Mouse (Mus musculus) common myeloid progenitor, adult 5-6 weeks (primary cell): ENCODE measurements around the gene Vmn1r202. TPM values are rescaled to one million over a fixed set of nuclear protein-coding genes. Genes with fewer than 3 reads are reported as not detected.
"Not testable (repeated sequence)": the region's sequence is repeated elsewhere in the genome, so short reads cannot be mapped to it uniquely, and the experiment has no call there.

Source experiments
- ATAC-seq: replicated peaks from 2 replicates; pipeline ENCODE4 v1.8.0; 2016; ENCODE audit warnings: low read depth, mild to moderate bottlenecking, moderate TSS enrichment, inconsistent platforms; ENCODE audit not compliant: poor library complexity, severe bottlenecking
- total RNA-seq: library from RNA; stranded (forward); fragments of 200-1000, 187-1606 nt; gene quantifications from 2 replicates; pipeline ENCODE4 v1.2.3, GENCODE M21; 2017

The Vmn1r202 gene
- total RNA-seq = not detected in 2 replicates

DNA sequence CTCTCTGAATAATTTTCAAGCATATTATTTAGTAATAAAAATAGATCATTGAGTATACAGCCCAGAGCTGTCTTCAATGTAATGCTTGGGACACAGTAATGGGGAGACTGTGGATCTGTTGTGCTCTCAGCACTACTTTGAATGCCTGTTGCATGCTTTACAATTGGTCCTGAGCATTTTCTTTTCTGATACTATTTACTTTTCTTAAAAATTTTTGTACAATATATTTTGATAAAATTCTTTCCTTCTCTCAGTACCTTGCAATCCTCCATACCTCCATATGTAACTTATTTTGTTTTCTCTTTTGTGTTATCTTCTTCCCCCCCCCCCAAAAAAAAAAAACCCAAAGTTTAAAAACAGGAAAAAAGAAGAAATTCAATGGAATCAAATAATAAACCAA lies at the start of gene Vmn1r202:
Gene Vmn1r202, minus strand, starts transcription at position 101 of the 400 bp plus-strand sequence.
- ATAC-seq = no peak

DNA sequence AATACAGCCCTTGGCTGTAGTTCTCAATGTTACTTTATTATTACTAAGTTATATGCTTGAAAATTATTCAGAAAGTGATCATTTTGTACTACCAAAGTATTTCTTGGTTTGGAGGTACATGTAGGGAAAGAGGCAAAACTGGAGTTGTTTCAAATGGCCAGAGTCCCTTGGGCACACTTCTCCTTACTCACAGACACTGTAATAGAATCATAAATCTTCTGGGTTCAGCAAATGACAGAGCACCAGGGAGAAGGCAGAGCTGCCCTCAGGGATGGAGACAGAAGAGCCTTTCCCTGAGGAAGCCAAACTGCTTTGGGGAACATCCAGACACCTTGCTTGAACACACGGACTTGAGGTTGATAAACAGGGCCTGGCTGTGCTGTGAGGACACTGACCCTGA lies 47.7 kb upstream of the Vmn1r202 start, which contains the start of gene Vmn1r204:
Gene Vmn1r204, plus strand, starts transcription at position 301 of the 400 bp plus-strand sequence.
- not testable (repeated sequence) for ATAC-seq

DNA sequence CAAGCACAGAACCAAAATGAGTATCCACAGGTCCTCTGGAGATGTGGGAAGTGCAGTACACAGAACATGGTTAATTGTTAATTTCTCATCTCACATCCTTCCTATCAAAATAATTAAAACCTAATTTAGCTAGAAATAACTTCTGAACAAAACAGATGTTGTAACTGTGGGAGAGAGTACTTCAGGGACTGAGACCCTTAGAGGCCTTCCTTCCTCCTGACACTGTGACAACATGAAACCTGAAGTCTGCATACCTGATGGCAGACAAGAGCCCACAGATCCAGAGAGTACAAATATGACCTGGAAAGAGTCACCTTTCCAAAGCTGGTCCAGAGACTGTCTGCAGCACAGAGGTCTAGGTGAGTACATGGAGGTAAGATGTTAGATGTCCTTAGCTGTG lies 12.6 kb upstream of the Vmn1r202 start, which contains the start of gene Vmn1r203:
Gene Vmn1r203, plus strand, starts transcription at position 301 of the 400 bp plus-strand sequence.
- ATAC-seq = no peak

DNA sequence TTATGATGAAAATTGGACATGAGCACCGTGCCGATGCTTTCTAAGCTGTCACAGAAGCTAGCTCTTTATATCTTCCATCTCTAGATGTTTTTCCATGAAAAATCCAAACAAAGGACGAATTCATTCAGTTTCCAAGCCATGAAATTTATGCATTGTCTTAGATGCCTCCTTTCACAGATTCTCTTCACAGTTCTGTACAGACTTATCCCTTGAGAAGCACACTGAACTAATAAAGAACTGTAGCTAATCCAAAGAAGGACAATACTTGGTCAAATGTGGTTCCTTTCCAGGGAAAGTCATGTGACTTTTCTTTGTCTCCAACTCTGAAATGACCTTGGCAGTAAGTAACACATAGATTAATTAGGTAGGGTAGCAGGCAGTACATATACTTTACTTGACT lies 2.8 kb downstream of the Vmn1r202 start:
- no peak for ATAC-seq

DNA sequence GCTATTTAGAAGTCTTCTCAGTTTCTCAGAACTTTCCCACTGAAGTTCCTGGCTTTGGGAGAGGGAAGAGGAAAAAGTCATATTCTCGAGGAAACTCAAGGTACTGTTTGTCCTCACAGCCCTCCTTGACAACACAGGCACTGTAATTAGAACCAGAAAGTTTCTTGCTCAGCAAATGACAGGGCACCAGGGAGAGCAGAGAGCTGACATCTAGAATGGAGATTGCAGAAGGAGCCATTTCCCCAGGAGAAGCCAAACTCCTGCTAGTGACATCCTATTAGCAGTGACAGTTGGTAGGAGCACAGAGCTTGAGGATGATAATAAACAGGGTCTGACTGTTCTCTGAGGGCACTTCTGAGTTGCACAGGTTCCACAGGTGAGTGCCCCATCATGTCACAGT lies 33.6 kb downstream of the Vmn1r202 start, which contains the start of gene Vmn1r201:
Gene Vmn1r201, plus strand, starts transcription at position 301 of the 400 bp plus-strand sequence.
- ATAC-seq = no peak

DNA sequence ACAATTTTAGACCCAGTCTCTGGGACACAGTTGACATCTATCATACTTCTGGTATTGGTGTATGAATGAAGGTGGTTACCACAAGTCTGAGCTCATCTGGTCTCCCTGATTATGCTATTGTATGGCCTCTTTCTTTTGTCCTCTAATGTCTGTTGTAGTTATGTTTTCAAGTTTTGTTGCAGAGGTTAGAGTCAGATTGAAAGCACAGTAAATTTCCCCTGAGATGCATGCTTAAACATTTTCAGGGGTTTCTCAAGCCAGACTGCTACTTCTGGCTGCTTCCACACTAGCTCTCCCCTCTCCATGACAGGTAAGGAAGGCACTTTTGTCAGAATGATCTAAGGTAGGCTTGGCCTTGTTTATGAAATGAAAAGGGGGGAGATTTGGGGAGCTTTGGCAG lies 50.0 kb downstream of the Vmn1r202 start:
- ATAC-seq = no peak

Other genes starting within 250 kb of the Vmn1r202 start
- not detected in 2 replicates for gene Vmn1r195, start 234.9 kb downstream of the Vmn1r202 start, total RNA-seq
- gene Vmn1r196, start 215.5 kb downstream of the Vmn1r202 start, total RNA-seq = not detected in 2 replicates
- gene Vmn1r197, start 180.8 kb downstream of the Vmn1r202 start, total RNA-seq = not detected in 2 replicates
- gene Vmn1r198, start 155.0 kb downstream of the Vmn1r202 start, total RNA-seq = not detected in 2 replicates
- gene Vmn1r199, start 125.6 kb downstream of the Vmn1r202 start, total RNA-seq = not detected in 2 replicates
- not detected in 2 replicates for gene Vmn1r200, start 115.0 kb downstream of the Vmn1r202 start, total RNA-seq
- not detected in 2 replicates for gene Vmn1r201, start 33.5 kb downstream of the Vmn1r202 start, total RNA-seq
- 0.10 and 0.14 TPM in 2 replicates for gene Vmn1r203, start 12.7 kb upstream of the Vmn1r202 start, total RNA-seq
- gene Vmn1r204, start 47.8 kb upstream of the Vmn1r202 start, total RNA-seq = not detected in 2 replicates
- gene Vmn1r205, start 87.6 kb upstream of the Vmn1r202 start, total RNA-seq = not detected in 2 replicates
- gene Vmn1r206, start 118.9 kb upstream of the Vmn1r202 start, total RNA-seq = not detected in 2 replicates
- not detected in 2 replicates for gene Vmn1r207-ps, start 224.2 kb upstream of the Vmn1r202 start, total RNA-seq